Mouse (Mus musculus) bone marrow macrophage, adult 2 months (primary cell): ENCODE results near the gene Slc34a1.

Experiments
- CTCF ChIP-seq: IDR thresholded peaks from 2 replicates; pipeline ENCODE4 v1.5.1; 2012; ENCODE audit warnings: low read depth, mild to moderate bottlenecking, low read length, moderate library complexity
- POLR2A ChIP-seq: IDR thresholded peaks from 2 replicates; pipeline ENCODE4 v1.6.1; 2012; ENCODE audit warnings: mild to moderate bottlenecking, low read depth, low read length, borderline replicate concordance

- TF ChIP-seq CTCF (no peak), POLR2A (no peak)
Measured at GRCm38 (mm10) chr13:55399300-55400038, 1.5 kb downstream of the Slc34a1 start.
